Mouse (Mus musculus) left cerebral cortex, postnatal 4 days (tissue): ENCODE measurements around the gene Pkd1l2. TPM values are rescaled to one million over a fixed set of nuclear protein-coding genes. Genes with fewer than 3 reads are reported as not detected.

ENCODE experiments used
- DNase-seq: peaks from one replicate; pipeline ENCODE4 v3.0.0-alpha.2; 2022
- intact Hi-C: fragments of 180-260 bp; cut with DNase I; formaldehyde crosslinking; loops from one replicate; pipeline ENCODE4 v1.15.1; 2025
- total RNA-seq, 2 experiments: library from RNA; stranded (reverse); gene quantifications; 2 replicates each; pipeline ENCODE4 v1.2.3; 2021

Pkd1l2 gene
- total RNA-seq, 2 experiments from 2014 or later: not detected

GRCm38 (mm10) chr8:117039843-117040242, 42.4 kb downstream of the Pkd1l2 start:
- intact Hi-C loops: no loop called here
- no peak for DNase-seq

- intact Hi-C loops: no loop called here
- DNase-seq: no peak
Measured at GRCm38 (mm10) chr8:117037374-117037935, 44.8 kb downstream of the Pkd1l2 start.

- intact Hi-C loops: no loop called here
- DNase-seq: no peak
Measured at GRCm38 (mm10) chr8:117033393-117033792, 48.9 kb downstream of the Pkd1l2 start.

- no peak for DNase-seq
- intact Hi-C loops: no loop called here
Measured at GRCm38 (mm10) chr8:117032609-117033008, 49.6 kb downstream of the Pkd1l2 start.

- no peak for DNase-seq
- intact Hi-C loops: no loop called here
Measured at GRCm38 (mm10) chr8:117031476-117031875, 50.8 kb downstream of the Pkd1l2 start.

GRCm38 (mm10) chr8:117028686-117029085, 53.6 kb downstream of the Pkd1l2 start:
- DNase-seq: no peak
- intact Hi-C loops: no loop called here

- no peak for DNase-seq
- intact Hi-C loops: no loop called here
Measured at GRCm38 (mm10) chr8:117027601-117028000, 54.6 kb downstream of the Pkd1l2 start.

GRCm38 (mm10) chr8:117022297-117022993, 59.8 kb downstream of the Pkd1l2 start:
- DNase-seq: no peak
- intact Hi-C loops: no loop called here

GRCm38 (mm10) chr8:117019323-117020275, 62.6 kb downstream of the Pkd1l2 start:
- intact Hi-C loops: no loop called here
- DNase-seq: no peak

- intact Hi-C loops: no loop called here
- no peak for DNase-seq
Measured at GRCm38 (mm10) chr8:117017896-117018295, 64.4 kb downstream of the Pkd1l2 start.

GRCm38 (mm10) chr8:117017006-117017405, 65.2 kb downstream of the Pkd1l2 start:
- intact Hi-C loops: no loop called here
- DNase-seq: no peak

- intact Hi-C loops: no loop called here
- DNase-seq: no peak
Measured at GRCm38 (mm10) chr8:117015670-117016069, 66.6 kb downstream of the Pkd1l2 start.

GRCm38 (mm10) chr8:117011366-117011765, 70.9 kb downstream of the Pkd1l2 start:
- DNase-seq: no peak
- intact Hi-C loops: no loop called here

GRCm38 (mm10) chr8:116994016-116994716, 88.1 kb downstream of the Pkd1l2 start:
- no peak for DNase-seq
- intact Hi-C loops: no loop called here

GRCm38 (mm10) chr8:116993095-116993867, 89.0 kb downstream of the Pkd1l2 start, which contains the start of gene Gcsh:
Gcsh (minus strand) TSS chr8:116993537.
- peak; percentile 99 for DNase-seq
- intact Hi-C loops: no loop called here

- intact Hi-C loops: no loop called here
- peak; percentile 7 for DNase-seq
Measured at GRCm38 (mm10) chr8:116992176-116992971, 89.9 kb downstream of the Pkd1l2 start.

- no peak for DNase-seq
- intact Hi-C loops: no loop called here
Measured at GRCm38 (mm10) chr8:116991241-116991640, 91.0 kb downstream of the Pkd1l2 start.

- DNase-seq: no peak
- intact Hi-C loops: no loop called here
Measured at GRCm38 (mm10) chr8:116989842-116990241, 92.4 kb downstream of the Pkd1l2 start.

- intact Hi-C loops: no loop called here
- DNase-seq: peak; percentile 56
Measured at GRCm38 (mm10) chr8:116980117-116980516, 102.1 kb downstream of the Pkd1l2 start.
